Mouse (Mus musculus): ENCODE results near the gene Itgb4. TPM values are rescaled to one million over a fixed set of nuclear protein-coding genes. Genes with fewer than 3 reads are reported as not detected.

Itgb4 gene
- polyA plus RNA-seq, 1 experiment from 2014 or later = 2.9 TPM

DNA sequence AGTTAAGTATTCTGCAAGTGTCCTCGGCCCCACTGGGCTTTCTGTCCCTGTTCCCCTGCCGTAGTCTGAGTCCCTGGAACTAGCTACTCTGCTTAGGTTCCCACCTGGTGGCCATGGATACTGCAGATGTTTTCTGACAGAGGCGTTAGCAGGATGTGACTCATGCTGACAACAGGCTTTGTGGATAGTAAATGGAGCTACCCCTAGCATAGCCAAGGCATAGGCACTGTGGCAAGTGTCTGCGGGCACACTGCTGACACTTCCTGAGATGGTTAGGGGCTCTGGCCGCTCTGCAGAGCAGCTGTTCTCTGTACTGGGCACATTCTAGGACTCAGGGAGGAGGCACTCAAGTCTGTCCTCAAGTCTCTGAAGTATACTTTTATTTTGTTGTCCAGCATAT lies 19.8 kb upstream of the Itgb4 start:
- Histone ChIP-seq H3K27me3 (ENCODE audit: insufficient read depth, low read length) (no peaks in the 10 kb centered on the region), H3K9me3 (replicated peaks; ENCODE audit: low read length) (no peaks in the 10 kb centered on the region), H3K4me1 (replicated peaks; ENCODE audit: insufficient read depth, low read length) (no peaks in the 10 kb centered on the region), H3K36me3 (ENCODE audit: insufficient read depth, low read length) (peaks cover 53% of the 10 kb centered on the region), H3K4me2 (ENCODE audit: low read length) (no peak overlapping the region), H3K4me3 (replicated peaks; ENCODE audit: low read depth, low read length) (no peak overlapping the region), H3K9ac (ENCODE audit: low read depth, low read length) (no peak overlapping the region), H3K27ac (peak overlapping the region; percentile 19)
- DNase-seq (ENCODE audit: low spot score) = no peak
- TF ChIP-seq CTCF (IDR thresholded peaks at IDR 0.05; ENCODE audit: low read depth) = no peak
- 88% methylated on average over 5 of the region's 5 CpGs for WGBS
- no peak; the same call in 1 of the 2 replicates for ATAC-seq (replicated peaks; ENCODE audit: low FRiP score, low read depth)

- H3K4me2 ChIP-seq (ENCODE audit: low read length) = no peak overlapping the region
- H3K27ac ChIP-seq = peak overlapping the region; percentile 50; the same call in 1 of the 2 replicates
- WGBS = 66% methylated on average over 10 of the region's 10 CpGs
- ATAC-seq (replicated peaks; ENCODE audit: low FRiP score, low read depth) (no peak; the same call in 1 of the 2 replicates), DNase-seq (ENCODE audit: low spot score) (no peak)
- H3K4me3 ChIP-seq (replicated peaks; ENCODE audit: low read depth, low read length) = no peak overlapping the region
- H3K9me3 ChIP-seq (replicated peaks; ENCODE audit: low read length) = no peaks in the 10 kb centered on the region
- peaks cover 58% of the 10 kb centered on the region for H3K36me3 ChIP-seq (ENCODE audit: insufficient read depth, low read length)
- TF ChIP-seq CTCF (IDR thresholded peaks at IDR 0.05; ENCODE audit: low read depth) = no peak
- H3K27me3 ChIP-seq (ENCODE audit: insufficient read depth, low read length) = no peaks in the 10 kb centered on the region
- no peak overlapping the region for H3K9ac ChIP-seq (ENCODE audit: low read depth, low read length)
- no peaks in the 10 kb centered on the region for H3K4me1 ChIP-seq (replicated peaks; ENCODE audit: insufficient read depth, low read length)
Measured at GRCm38 (mm10) chr11:115955195-115955858, 19.2 kb upstream of the Itgb4 start.

- DNase-seq (ENCODE audit: low spot score) = no peak
- H3K4me2 ChIP-seq (ENCODE audit: low read length) = no peak overlapping the region
Measured at GRCm38 (mm10) chr11:115956453-115956852, 18.1 kb upstream of the Itgb4 start.

DNA sequence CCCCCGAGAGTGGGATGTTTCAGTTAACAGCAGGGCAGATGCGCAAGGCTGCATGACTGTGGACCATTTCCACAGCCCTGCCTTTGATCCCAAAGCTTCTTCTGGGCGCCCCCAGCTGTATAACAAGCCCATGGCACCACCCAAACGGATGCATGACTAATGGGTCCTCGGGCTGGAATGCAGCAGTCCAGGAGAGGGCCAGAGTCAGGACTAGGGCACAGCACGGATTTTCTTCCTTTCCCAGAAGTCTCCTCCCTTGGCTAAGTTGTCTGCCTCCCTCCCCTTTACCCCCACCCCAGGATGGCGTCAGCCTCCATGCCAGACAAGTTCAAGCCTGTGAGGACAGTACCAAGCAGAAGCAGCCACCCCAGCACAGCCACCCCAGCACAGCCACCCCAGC lies 16.5 kb upstream of the Itgb4 start:
- Histone ChIP-seq H3K27me3 (ENCODE audit: insufficient read depth, low read length) (no peaks in the 10 kb centered on the region), H3K4me1 (replicated peaks; ENCODE audit: insufficient read depth, low read length) (no peaks in the 10 kb centered on the region), H3K36me3 (ENCODE audit: insufficient read depth, low read length) (peaks cover 63% of the 10 kb centered on the region), H3K4me2 (ENCODE audit: low read length) (no peak overlapping the region), H3K9ac (ENCODE audit: low read depth, low read length) (no peak overlapping the region), H3K4me3 (replicated peaks; ENCODE audit: low read depth, low read length) (no peak overlapping the region), H3K9me3 (replicated peaks; ENCODE audit: low read length) (no peaks in the 10 kb centered on the region), H3K27ac (no peak overlapping the region)
- WGBS = 59% methylated on average over 7 of the region's 7 CpGs
- ATAC-seq (replicated peaks; ENCODE audit: low FRiP score, low read depth) (no peak), DNase-seq (ENCODE audit: low spot score) (no peak)
- TF ChIP-seq CTCF (IDR thresholded peaks at IDR 0.05; ENCODE audit: low read depth) = no peak

More at GRCm38 (mm10) chr11:115956453-115956852, 18.1 kb upstream of the Itgb4 start:
- Histone ChIP-seq H3K9ac (ENCODE audit: low read depth, low read length) (no peak overlapping the region), H3K4me1 (replicated peaks; ENCODE audit: insufficient read depth, low read length) (no peaks in the 10 kb centered on the region), H3K4me3 (replicated peaks; ENCODE audit: low read depth, low read length) (no peak overlapping the region), H3K9me3 (replicated peaks; ENCODE audit: low read length) (no peaks in the 10 kb centered on the region), H3K27me3 (ENCODE audit: insufficient read depth, low read length) (no peaks in the 10 kb centered on the region), H3K27ac (no peak overlapping the region), H3K36me3 (ENCODE audit: insufficient read depth, low read length) (peaks cover 61% of the 10 kb centered on the region)
- no peak for ATAC-seq (replicated peaks; ENCODE audit: low FRiP score, low read depth)
- no peak for TF ChIP-seq CTCF (IDR thresholded peaks at IDR 0.05; ENCODE audit: low read depth)
- 55% methylated on average over 4 of the region's 4 CpGs for WGBS

DNA sequence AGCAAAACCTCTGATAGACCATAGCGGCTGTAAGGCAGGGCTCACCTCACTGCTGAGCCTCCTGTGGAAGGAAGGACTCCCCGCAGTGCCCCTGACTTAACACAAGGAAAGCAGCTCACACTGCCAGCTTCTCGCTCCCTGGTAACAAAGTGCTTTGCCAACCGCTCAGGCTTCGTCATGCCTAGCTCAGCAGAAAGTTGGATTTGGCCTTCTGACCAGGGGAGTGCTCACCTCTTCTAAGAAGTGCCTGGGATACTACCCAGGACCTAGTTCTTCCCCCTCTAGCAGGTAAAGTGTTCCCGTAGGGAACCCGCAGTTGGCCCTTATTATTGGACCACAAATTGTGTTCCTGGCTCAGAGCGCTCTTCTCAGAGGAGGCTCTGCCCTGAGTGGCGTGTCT lies 15.5 kb upstream of the Itgb4 start:
- Histone ChIP-seq H3K27me3 (ENCODE audit: insufficient read depth, low read length) (no peaks in the 10 kb centered on the region), H3K4me3 (replicated peaks; ENCODE audit: low read depth, low read length) (no peak overlapping the region), H3K27ac (no peak overlapping the region), H3K4me1 (replicated peaks; ENCODE audit: insufficient read depth, low read length) (no peaks in the 10 kb centered on the region), H3K9me3 (replicated peaks; ENCODE audit: low read length) (no peaks in the 10 kb centered on the region), H3K9ac (ENCODE audit: low read depth, low read length) (no peak overlapping the region), H3K36me3 (ENCODE audit: insufficient read depth, low read length) (peaks cover 72% of the 10 kb centered on the region), H3K4me2 (ENCODE audit: low read length) (no peak overlapping the region)
- no peak for TF ChIP-seq CTCF (IDR thresholded peaks at IDR 0.05; ENCODE audit: low read depth)
- no peak for DNase-seq (ENCODE audit: low spot score)
- no peak for ATAC-seq (replicated peaks; ENCODE audit: low FRiP score, low read depth)
- 96% methylated on average over 9 of the region's 9 CpGs for WGBS

- Histone ChIP-seq H3K36me3 (ENCODE audit: insufficient read depth, low read length) (peaks cover 72% of the 10 kb centered on the region), H3K4me2 (ENCODE audit: low read length) (no peak overlapping the region), H3K4me1 (replicated peaks; ENCODE audit: insufficient read depth, low read length) (no peaks in the 10 kb centered on the region)
Measured at GRCm38 (mm10) chr11:115962651-115963412, 11.7 kb upstream of the Itgb4 start.

More at GRCm38 (mm10) chr11:115962651-115963412, 11.7 kb upstream of the Itgb4 start:
- WGBS = 95% methylated on average over 9 of the region's 9 CpGs
- H3K27me3 ChIP-seq (ENCODE audit: insufficient read depth, low read length) = no peaks in the 10 kb centered on the region
- DNase-seq (ENCODE audit: low spot score) = no peak
- no peaks in the 10 kb centered on the region for H3K9me3 ChIP-seq (replicated peaks; ENCODE audit: low read length)
- H3K4me3 ChIP-seq (replicated peaks; ENCODE audit: low read depth, low read length) = no peak overlapping the region
- no peak overlapping the region for H3K27ac ChIP-seq
- no peak overlapping the region for H3K9ac ChIP-seq (ENCODE audit: low read depth, low read length)
- TF ChIP-seq CTCF (IDR thresholded peaks at IDR 0.05; ENCODE audit: low read depth) = no peak
- ATAC-seq (replicated peaks; ENCODE audit: low FRiP score, low read depth) = no peak
